Mouse (Mus musculus): ENCODE results near the gene Uqcr11.

DNA sequence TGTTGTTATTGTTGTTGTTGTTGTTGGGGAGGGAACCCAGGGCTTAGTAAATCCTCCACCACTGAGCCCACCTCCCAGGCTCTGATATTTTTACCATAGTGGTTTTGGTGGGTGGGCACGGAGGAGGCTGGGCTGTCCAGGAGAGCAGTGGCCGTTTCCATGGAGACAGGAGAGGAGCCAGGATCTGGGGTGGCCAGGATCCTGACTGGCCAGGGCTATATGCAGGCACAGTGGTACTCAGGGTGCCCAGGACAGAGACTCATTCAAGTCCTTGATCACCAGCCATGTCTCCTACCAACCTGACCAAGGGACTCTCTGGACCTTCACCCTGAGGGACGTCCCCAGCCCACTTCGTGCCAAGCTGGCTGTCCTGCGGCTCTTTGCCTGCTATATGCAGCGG, 42.9 kb downstream of the Uqcr11 start:
- TF ChIP-seq CTCF (IDR thresholded peaks at IDR 0.05) (no peak), POLR2A (IDR thresholded peaks at IDR 0.05; ENCODE audit: insufficient read depth, low read depth, low read length) (no peak), EP300 (IDR thresholded peaks at IDR 0.05; ENCODE audit: insufficient read depth, low read depth, low read length) (no peak)
